Mouse (Mus musculus): ENCODE data around the gene Kcp.
A peak's percentile ranks its signal among the peaks of the same experiment; 100 is the strongest.

Gene Kcp

GRCm38 (mm10) chr6:29523301-29524033 is 15.7 kb upstream of the Kcp start:
- no peak for DNase-seq (ENCODE audit: low spot score)

- no peak for DNase-seq (ENCODE audit: low spot score)
Observed at GRCm38 (mm10) chr6:29522626-29523300, 15.0 kb upstream of the Kcp start.

- peak; percentile 87 for DNase-seq (ENCODE audit: low spot score)
Observed at GRCm38 (mm10) chr6:29517139-29517538, 9.4 kb upstream of the Kcp start.

GRCm38 (mm10) chr6:29513284-29513683 is 5.5 kb upstream of the Kcp start:
- DNase-seq (ENCODE audit: low spot score), result no peak

GRCm38 (mm10) chr6:29509086-29509485 is 1.3 kb upstream of the Kcp start:
- DNase-seq (ENCODE audit: low spot score), result no peak

GRCm38 (mm10) chr6:29506834-29507233 is 918 bp downstream of the Kcp start:
- DNase-seq (ENCODE audit: low spot score), result no peak

- DNase-seq (ENCODE audit: low spot score), result no peak
Observed at GRCm38 (mm10) chr6:29505493-29505892, 2.3 kb downstream of the Kcp start.

- no peak for DNase-seq (ENCODE audit: low spot score)
Observed at GRCm38 (mm10) chr6:29501599-29501998, 6.2 kb downstream of the Kcp start.

GRCm38 (mm10) chr6:29500810-29501209 is 6.9 kb downstream of the Kcp start:
- no peak for DNase-seq (ENCODE audit: low spot score)

- no peak for DNase-seq (ENCODE audit: low spot score)
Observed at GRCm38 (mm10) chr6:29500177-29500576, 7.6 kb downstream of the Kcp start.

GRCm38 (mm10) chr6:29497791-29498190 is 10.0 kb downstream of the Kcp start:
- DNase-seq (ENCODE audit: low spot score), result no peak

- DNase-seq (ENCODE audit: low spot score), result no peak
Observed at GRCm38 (mm10) chr6:29496270-29496669, 11.5 kb downstream of the Kcp start.

- DNase-seq (ENCODE audit: low spot score), result peak; percentile 85
Observed at GRCm38 (mm10) chr6:29494101-29494500, 13.7 kb downstream of the Kcp start.

- no peak for DNase-seq (ENCODE audit: low spot score)
Observed at GRCm38 (mm10) chr6:29485951-29486350, 21.8 kb downstream of the Kcp start.

- DNase-seq (ENCODE audit: low spot score), result peak; percentile 91
Observed at GRCm38 (mm10) chr6:29484716-29485559, 22.8 kb downstream of the Kcp start.

GRCm38 (mm10) chr6:29482691-29483090 is 25.1 kb downstream of the Kcp start:
- DNase-seq (ENCODE audit: low spot score), result no peak

GRCm38 (mm10) chr6:29474736-29475135 is 33.0 kb downstream of the Kcp start:
- no peak for DNase-seq (ENCODE audit: low spot score)

- DNase-seq (ENCODE audit: low spot score), result peak; percentile 87
Observed at GRCm38 (mm10) chr6:29473941-29474691, 33.6 kb downstream of the Kcp start.

- DNase-seq (ENCODE audit: low spot score), result no peak
Observed at GRCm38 (mm10) chr6:29471137-29471536, 36.6 kb downstream of the Kcp start, which contains the start of gene Atp6v1fnb. Gene Atp6v1fnb (plus strand): TSS chr6:29471437.

GRCm38 (mm10) chr6:29468851-29469250 is 38.9 kb downstream of the Kcp start:
- DNase-seq (ENCODE audit: low spot score), result no peak

- DNase-seq (ENCODE audit: low spot score), result peak; percentile 97
Observed at GRCm38 (mm10) chr6:29467583-29468354, 40.0 kb downstream of the Kcp start, which contains the start of gene Atp6v1f. Gene Atp6v1f (plus strand): TSS chr6:29467718.
